ENCODE assay signal across 1 mouse cellular context in genomic region chr11:97309911-97310571, GRCm38 (mm10).
TF ChIP-seq lines count a peak whose summit lies in the region.

No protein-coding gene starts in this region.

TF ChIP-seq in CH12.LX, 34 proteins besides CTCF, POLR2A, EP300 and RAD21 (continued from another document):
- TF ChIP-seq ELF1 (IDR thresholded peaks at IDR 0.05; ENCODE audit: low read depth, low read length) (no peak), UBTF (IDR thresholded peaks at IDR 0.05; ENCODE audit: low read depth, low read length) (no peak), JUND (conservative IDR thresholded peaks at IDR 0.05; ENCODE audit: low read depth, low read length) (peak; percentile 58; the same call in 1 of the 2 replicates), ZMIZ1 (IDR thresholded peaks at IDR 0.05; ENCODE audit: low read depth, low read length) (peak; percentile 83), ZC3H11A (IDR thresholded peaks at IDR 0.05; ENCODE audit: low read depth, low read length) (no peak; the same call in 1 of the 2 replicates), MYC (IDR thresholded peaks at IDR 0.05; ENCODE audit: low read depth, low read length) (peak; percentile 91), HCFC1 (IDR thresholded peaks at IDR 0.05; ENCODE audit: low read depth, low read length) (peak; percentile 53; the same call in 1 of the 2 replicates), USF1 (IDR thresholded peaks at IDR 0.05; ENCODE audit: low read depth, low read length) (no peak), PAX5 (IDR thresholded peaks at IDR 0.05; ENCODE audit: low read length) (no peak), MAFK (IDR thresholded peaks at IDR 0.05; ENCODE audit: insufficient replicate concordance, low read length) (no peak), MEF2A (IDR thresholded peaks at IDR 0.05; ENCODE audit: borderline replicate concordance, low read depth, low read length) (peak; percentile 82), ETS1 (conservative IDR thresholded peaks at IDR 0.05; ENCODE audit: low read depth, low read length) (peak; percentile 45), JUN (IDR thresholded peaks at IDR 0.05; ENCODE audit: insufficient read depth, low read depth, low read length) (0 out of 2 replicates have a peak, but pooled peaks have one; percentile 7), MAX (IDR thresholded peaks at IDR 0.05; ENCODE audit: low read length) (peak; percentile 73; the same call in 1 of the 2 replicates), SMC3 (IDR thresholded peaks at IDR 0.05; ENCODE audit: low read depth, low read length) (peak; percentile 87), SIN3A (IDR thresholded peaks at IDR 0.05; ENCODE audit: low read length) (peak; percentile 58), TCF12 (IDR thresholded peaks at IDR 0.05; ENCODE audit: low read depth, low read length) (peak; percentile 90), POLR2AphosphoS2 (IDR thresholded peaks at IDR 0.05; ENCODE audit: low read depth, low read length) (peak; percentile 77; the same call in 1 of the 2 replicates), BHLHE40 (IDR thresholded peaks at IDR 0.05; ENCODE audit: low read depth, low read length) (peak; percentile 77), IRF4 (IDR thresholded peaks at IDR 0.05; ENCODE audit: low read depth, low read length) (peak; percentile 87), CHD1 (IDR thresholded peaks at IDR 0.05; ENCODE audit: low read depth, low read length) (peak; percentile 100), ZNF384 (IDR thresholded peaks at IDR 0.05; ENCODE audit: low read depth, low read length) (peak; percentile 50), KAT2A (IDR thresholded peaks at IDR 0.05; ENCODE audit: insufficient replicate concordance, low read length) (0 out of 2 replicates have a peak, but pooled peaks have one; percentile 45), NELFE (IDR thresholded peaks at IDR 0.05; ENCODE audit: low read depth, low read length) (peak; percentile 88), MAZ (IDR thresholded peaks at IDR 0.05; ENCODE audit: low read depth, low read length) (no peak), E2F4 (IDR thresholded peaks at IDR 0.05; ENCODE audit: insufficient replicate concordance, low read depth, low read length) (no peak), USF2 (conservative IDR thresholded peaks at IDR 0.05; ENCODE audit: low read depth, low read length) (no peak; the same call in 1 of the 2 replicates), RCOR1 (conservative IDR thresholded peaks at IDR 0.05; ENCODE audit: low read depth, low read length) (no peak)
